In the genomic region with DNA sequence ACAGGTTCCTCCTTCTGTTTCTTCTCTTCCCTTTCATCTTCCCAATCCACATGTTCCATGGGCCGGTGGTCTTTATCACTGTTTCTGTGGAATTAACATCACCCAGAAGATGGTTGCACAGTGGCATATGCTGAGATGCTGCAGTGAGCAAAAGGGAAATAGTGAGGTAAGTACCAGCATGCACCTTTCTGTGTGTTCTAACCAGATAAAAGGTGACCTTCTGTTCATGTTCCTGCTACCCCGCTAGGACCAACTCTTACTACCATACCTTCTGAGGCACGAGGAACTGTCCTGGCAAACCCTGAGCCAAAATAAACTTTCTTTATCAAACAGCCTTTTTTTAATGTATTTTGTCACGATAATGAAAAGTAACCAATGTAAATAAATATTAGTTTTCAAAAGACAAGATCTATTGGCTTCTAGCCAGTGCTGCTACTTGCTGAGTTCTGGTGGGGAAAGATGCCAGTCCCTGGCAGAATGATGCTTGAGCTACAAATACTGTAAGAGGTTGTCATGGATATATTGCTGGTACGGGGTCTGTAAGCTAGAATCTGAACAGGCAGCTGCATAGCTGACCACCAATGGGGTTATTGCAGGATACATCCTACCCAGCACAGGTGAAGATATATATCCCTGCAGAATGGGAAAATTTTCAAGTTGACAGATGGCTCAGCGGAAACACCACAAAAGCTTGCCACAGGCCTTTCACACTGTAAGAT, we compare ENCODE assay signal across 15 mouse cellular contexts.
DNase-seq lines count a peak whose midpoint lies in the region; ATAC-seq and TF ChIP-seq lines count a peak whose summit lies in the region.
"Had no signal": no experiment of that assay in that cellular context is flagged by ENCODE, and none has a peak within 500 bp of the region (broad histone marks: within the 10 kb centered on the region; RNA-seq: fewer than 3 reads in every experiment).

No protein-coding gene starts in this region.

- WGBS in hindbrain, embryonic 16.5 days, result 74% methylated on average over 6 of the region's 6 CpGs
- WGBS in hindbrain, embryonic 10.5 days, result 90% methylated on average over 6 of the region's 6 CpGs
- WGBS in kidney, adult 2 months, result 83% methylated on average over 6 of the region's 6 CpGs
- WGBS in heart, embryonic 12.5 days, result 72% methylated on average over 6 of the region's 6 CpGs

- no peak for TF ChIP-seq CTCF in kidney, adult 2 months (conservative IDR thresholded peaks at IDR 0.05; ENCODE audit: insufficient read depth, insufficient read length, low read depth, low read length)

- H3K9me3 ChIP-seq in hindbrain, embryonic 16.5 days (ENCODE audit: control insufficient read depth, low read length), result no peaks in the 10 kb centered on the region
- no peaks in the 10 kb centered on the region for H3K9me3 ChIP-seq in hindbrain, embryonic 10.5 days
- H3K9me3 ChIP-seq in heart, embryonic 12.5 days (replicated peaks), result no peaks in the 10 kb centered on the region
- H3K9me3 ChIP-seq: embryonic facial prominence, embryonic 15.5 days; G1E; intestine, embryonic 15.5 days had no signal

- peak; percentile 60 for ATAC-seq in hindbrain, embryonic 16.5 days
- ATAC-seq in CD4-positive, CD25-positive, alpha-beta regulatory T cell, adult 4 months, result no peak
- no peak for ATAC-seq in heart, embryonic 12.5 days (ENCODE audit: insufficient number of reproducible peaks, low FRiP score)
- ATAC-seq: intestine, embryonic 15.5 days had no signal

- no peak overlapping the region for H3K27ac ChIP-seq in hindbrain, embryonic 16.5 days (ENCODE audit: low read depth, low read length)
- H3K27ac ChIP-seq in hindbrain, embryonic 10.5 days, result no peak overlapping the region
- H3K27ac ChIP-seq in kidney, adult 2 months (ENCODE audit: insufficient read depth, low read depth, low read length), result no peak overlapping the region
- H3K27ac ChIP-seq in heart, embryonic 12.5 days (ENCODE audit: poor library complexity, severe bottlenecking), result no peak overlapping the region
- H3K27ac ChIP-seq: embryonic facial prominence, embryonic 15.5 days; intestine, embryonic 15.5 days had no signal

- no peak for DNase-seq in hindbrain, embryonic 10.5 days (ENCODE audit: low spot score)
- peak; percentile 24 for DNase-seq in cerebellum, adult 11 months
- peak; percentile 44 to 65 for DNase-seq in cerebellum, postnatal 36 days
- peak; percentile 7 to 16 for DNase-seq in layer of hippocampus, postnatal 36 days
- no peak for DNase-seq in kidney, adult 2 months
- DNase-seq: adrenal gland, postnatal 36 days; B cell, adult 2 months; heart, adult 11 months; kidney, postnatal 25 days had no signal

- H3K36me3 ChIP-seq in hindbrain, embryonic 16.5 days (ENCODE audit: control insufficient read depth, insufficient read depth, low read length), result no peaks in the 10 kb centered on the region
- H3K36me3 ChIP-seq in hindbrain, embryonic 10.5 days, result no peaks in the 10 kb centered on the region
- H3K36me3 ChIP-seq in kidney, adult 2 months (ENCODE audit: control insufficient read depth, insufficient read depth, low read length), result no peaks in the 10 kb centered on the region
- no peaks in the 10 kb centered on the region for H3K36me3 ChIP-seq in heart, embryonic 12.5 days
- H3K36me3 ChIP-seq: embryonic facial prominence, embryonic 15.5 days; G1E; intestine, embryonic 15.5 days had no signal

- H3K27me3 ChIP-seq in hindbrain, embryonic 16.5 days (replicated peaks; ENCODE audit: control insufficient read depth, insufficient read depth, low read length), result no peaks in the 10 kb centered on the region
- H3K27me3 ChIP-seq in hindbrain, embryonic 10.5 days (ENCODE audit: insufficient read depth, poor library complexity, severe bottlenecking), result no peaks in the 10 kb centered on the region
- no peaks in the 10 kb centered on the region for H3K27me3 ChIP-seq in kidney, adult 2 months (replicated peaks; ENCODE audit: control insufficient read depth, insufficient read depth, low read length)
- H3K27me3 ChIP-seq in heart, embryonic 12.5 days (replicated peaks), result no peaks in the 10 kb centered on the region
- H3K27me3 ChIP-seq: embryonic facial prominence, embryonic 15.5 days; intestine, embryonic 15.5 days had no signal

- no peaks in the 10 kb centered on the region for H3K4me1 ChIP-seq in hindbrain, embryonic 16.5 days (ENCODE audit: control insufficient read depth, insufficient read depth, low read depth, low read length)
- H3K4me1 ChIP-seq in hindbrain, embryonic 10.5 days (replicated peaks), result no peaks in the 10 kb centered on the region
- no peaks in the 10 kb centered on the region for H3K4me1 ChIP-seq in kidney, adult 2 months (ENCODE audit: control insufficient read depth, insufficient read depth, low read length)
- H3K4me1 ChIP-seq in heart, embryonic 12.5 days (replicated peaks), result no peaks in the 10 kb centered on the region
- H3K4me1 ChIP-seq: embryonic facial prominence, embryonic 15.5 days; intestine, embryonic 15.5 days had no signal

- no peak overlapping the region for H3K4me3 ChIP-seq in hindbrain, embryonic 16.5 days (ENCODE audit: low read length)
- H3K4me3 ChIP-seq in hindbrain, embryonic 10.5 days, result no peak overlapping the region
- no peak overlapping the region for H3K4me3 ChIP-seq in kidney, adult 2 months (ENCODE audit: insufficient read depth, low read depth, low read length)
- no peak overlapping the region for H3K4me3 ChIP-seq in heart, embryonic 12.5 days
- H3K4me3 ChIP-seq: embryonic facial prominence, embryonic 15.5 days; intestine, embryonic 15.5 days had no signal

- H3K4me2 ChIP-seq in hindbrain, embryonic 16.5 days (ENCODE audit: low read length), result no peak overlapping the region
- no peak overlapping the region for H3K4me2 ChIP-seq in heart, embryonic 12.5 days
- H3K4me2 ChIP-seq: embryonic facial prominence, embryonic 15.5 days; intestine, embryonic 15.5 days had no signal

- no peak for TF ChIP-seq POLR2A in kidney, adult 2 months (IDR thresholded peaks at IDR 0.05; ENCODE audit: low read depth, low read length)

- H3K9ac ChIP-seq in hindbrain, embryonic 16.5 days (ENCODE audit: low read depth, low read length), result no peak overlapping the region
- H3K9ac ChIP-seq in heart, embryonic 12.5 days, result no peak overlapping the region
- H3K9ac ChIP-seq: embryonic facial prominence, embryonic 15.5 days; intestine, embryonic 15.5 days had no signal

Comparison
In these comparisons a context has a peak if more than half of its experiments do, and no peak if none do; other contexts are left out.
1. DNase-seq: peak in cerebellum, adult 11 months (single experiment), cerebellum, postnatal 36 days (2 of 2) and layer of hippocampus, postnatal 36 days (2 of 2); none in hindbrain, embryonic 10.5 days (single experiment) and kidney, adult 2 months (single experiment).